Mouse (Mus musculus) layer of hippocampus, adult 6 months (tissue): ENCODE measurements around the gene Fgf4. TPM values are rescaled to one million over a fixed set of nuclear protein-coding genes. Genes with fewer than 3 reads are reported as not detected.

ENCODE experiments used
- long read RNA-seq, 2 experiments: library from polyadenylated mRNA; unstranded; transcript quantifications; one replicate each; pipeline ENCODE4 v2.0.0; 2019 to 2020
- polyA plus RNA-seq: library from polyadenylated mRNA; unstranded; fragments of <200 nt; fragmentation: Nextera tagmentation; gene quantifications from 2 replicates; pipeline ENCODE4 v1.2.3, GENCODE M21; 2021

The Fgf4 gene
- not detected in 2 replicates for polyA plus RNA-seq
- long read RNA-seq, experiment 1, result 0 reads
- long read RNA-seq, experiment 2, result 0 reads

GRCm38 (mm10) chr7:144847067-144847466, at the start of gene Fgf4:
Gene Fgf4, plus strand, starts transcription at chr7:144847367.

GRCm38 (mm10) chr7:144837891-144838488, 9.2 kb upstream of the Fgf4 start, which contains the start of gene Fgf3:
Gene Fgf3, plus strand, starts transcription at chr7:144838083.

GRCm38 (mm10) chr7:144896294-144897218, 49.4 kb downstream of the Fgf4 start, which contains the start of gene Fgf15:
Gene Fgf15, plus strand, starts transcription at chr7:144896531.

Other genes starting within 250 kb of the Fgf4 start
- gene Ano1, start 95.4 kb upstream of the Fgf4 start, polyA plus RNA-seq, result 1.5 and 1.9 TPM in 2 replicates
- 0.26 and 0.55 TPM in 2 replicates for gene Fgf3, start 9.3 kb upstream of the Fgf4 start, polyA plus RNA-seq
- not detected in 2 replicates for gene Fgf15, start 49.2 kb downstream of the Fgf4 start, polyA plus RNA-seq
- gene LTO1, start 67.7 kb downstream of the Fgf4 start, polyA plus RNA-seq, result 14.3 and 18.6 TPM in 2 replicates
- gene Ccnd1, start 92.6 kb downstream of the Fgf4 start, polyA plus RNA-seq, result 17.6 and 17.7 TPM in 2 replicates